Mouse (Mus musculus): ENCODE data around the gene Rnf151.
A peak's percentile ranks its signal among the peaks of the same experiment; 100 is the strongest.
"Not testable (repeated sequence)": the region's sequence is repeated elsewhere in the genome, so short reads cannot be mapped to it uniquely, and the experiment has no call there.

Rnf151 gene

DNA sequence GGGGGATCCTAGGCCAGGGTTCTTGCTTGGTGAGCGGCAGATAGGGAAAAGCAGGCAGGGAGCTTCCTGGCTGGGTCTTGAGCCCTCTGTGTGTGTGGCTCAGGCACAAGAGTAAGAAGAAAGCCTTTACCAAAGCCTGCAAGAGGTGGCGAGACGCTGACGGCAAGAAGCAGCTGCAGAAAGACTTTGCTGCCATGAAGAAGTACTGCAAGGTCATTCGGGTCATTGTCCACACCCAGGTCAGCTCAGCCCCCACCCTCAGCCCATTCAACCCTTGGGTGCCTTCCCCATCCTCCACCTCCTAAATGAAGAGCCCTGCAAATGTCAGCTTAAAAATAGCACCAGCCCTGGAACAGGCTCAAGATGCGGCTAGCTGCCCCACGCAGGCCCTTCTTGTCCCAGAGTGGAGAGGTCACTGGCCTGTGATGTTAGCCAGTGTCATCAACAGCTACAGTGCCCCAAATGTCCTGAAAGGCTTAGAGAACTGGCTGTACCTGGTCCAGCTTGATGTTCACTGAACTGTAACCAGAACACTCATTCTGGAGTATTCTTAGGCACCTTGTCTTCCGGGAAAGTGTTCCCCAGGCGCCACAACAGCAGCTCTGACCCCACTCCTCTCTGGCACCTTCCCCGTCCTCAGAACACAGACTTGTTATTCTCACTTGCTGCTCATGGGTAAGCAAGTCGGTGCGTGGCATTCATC is 14.5 kb upstream of the Rnf151 start:
- no peak for DNase-seq (ENCODE audit: low read depth)

- no peak for DNase-seq (ENCODE audit: low read depth)
Measured at GRCm38 (mm10) chr17:24730787-24731186, 12.9 kb upstream of the Rnf151 start.

DNA sequence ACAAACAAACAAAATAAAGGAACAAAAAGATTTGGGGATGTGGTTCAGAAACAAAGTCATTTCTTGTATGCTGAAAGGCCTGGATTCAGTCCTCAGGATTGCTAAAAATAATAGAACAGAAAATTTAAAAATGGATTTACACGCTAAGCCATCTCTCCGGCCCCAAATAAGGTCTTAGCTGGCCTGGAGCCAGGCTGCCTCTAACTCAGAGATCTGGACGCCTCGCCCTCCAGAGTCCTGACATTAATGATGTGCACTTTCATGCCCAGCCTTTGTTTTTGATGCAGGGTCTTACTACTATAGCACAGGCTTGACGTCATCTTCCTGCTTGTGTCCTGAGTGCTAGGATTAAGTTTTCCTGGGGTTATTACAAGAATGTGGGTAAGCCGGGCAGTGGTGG is 11.2 kb upstream of the Rnf151 start:
- no peak for DNase-seq (ENCODE audit: low read depth)

DNA sequence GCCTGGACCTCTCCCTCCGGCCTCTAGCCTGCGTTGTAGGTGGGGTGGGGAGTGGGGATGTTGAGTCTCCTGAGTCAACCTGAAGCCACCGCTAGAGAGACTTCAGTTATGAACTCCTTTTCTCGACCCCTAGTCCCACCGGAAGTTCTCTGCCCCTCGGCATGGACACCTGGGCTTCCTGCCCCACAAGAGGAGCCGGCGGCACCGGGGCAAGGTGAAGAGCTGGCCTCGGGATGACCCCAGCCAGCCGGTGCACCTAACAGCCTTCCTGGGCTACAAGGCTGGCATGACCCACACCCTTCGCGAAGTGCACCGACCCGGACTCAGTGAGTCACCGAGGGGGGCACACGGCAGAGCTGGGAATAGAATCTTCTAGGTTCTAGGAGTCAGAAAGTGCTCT is 10.3 kb upstream of the Rnf151 start:
- DNase-seq (ENCODE audit: low read depth), result no peak

DNA sequence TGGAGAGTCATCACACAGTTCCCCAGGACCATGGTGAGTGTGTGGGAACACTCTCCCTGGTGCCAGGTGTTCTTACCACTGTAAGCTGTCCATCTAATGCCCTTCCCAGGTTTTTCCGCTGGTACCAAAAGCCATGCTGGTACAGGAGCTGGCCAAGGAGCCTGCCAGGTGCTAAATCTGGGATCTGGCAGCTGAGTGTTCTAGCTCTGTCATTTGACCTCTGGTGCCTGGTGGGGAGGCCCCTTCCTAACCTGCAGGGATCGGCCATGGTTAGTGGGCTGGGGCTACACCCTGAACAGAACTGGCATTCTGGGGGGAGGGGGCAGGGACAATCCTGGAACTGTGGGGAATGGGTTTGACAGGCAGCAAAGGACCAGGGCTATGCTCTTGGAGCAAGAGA is 9.8 kb upstream of the Rnf151 start, which contains the start of gene Rpl3l:
Rpl3l (plus strand) TSS at position 203 of the 400 bp plus-strand sequence.
- DNase-seq (ENCODE audit: low read depth), result no peak

DNA sequence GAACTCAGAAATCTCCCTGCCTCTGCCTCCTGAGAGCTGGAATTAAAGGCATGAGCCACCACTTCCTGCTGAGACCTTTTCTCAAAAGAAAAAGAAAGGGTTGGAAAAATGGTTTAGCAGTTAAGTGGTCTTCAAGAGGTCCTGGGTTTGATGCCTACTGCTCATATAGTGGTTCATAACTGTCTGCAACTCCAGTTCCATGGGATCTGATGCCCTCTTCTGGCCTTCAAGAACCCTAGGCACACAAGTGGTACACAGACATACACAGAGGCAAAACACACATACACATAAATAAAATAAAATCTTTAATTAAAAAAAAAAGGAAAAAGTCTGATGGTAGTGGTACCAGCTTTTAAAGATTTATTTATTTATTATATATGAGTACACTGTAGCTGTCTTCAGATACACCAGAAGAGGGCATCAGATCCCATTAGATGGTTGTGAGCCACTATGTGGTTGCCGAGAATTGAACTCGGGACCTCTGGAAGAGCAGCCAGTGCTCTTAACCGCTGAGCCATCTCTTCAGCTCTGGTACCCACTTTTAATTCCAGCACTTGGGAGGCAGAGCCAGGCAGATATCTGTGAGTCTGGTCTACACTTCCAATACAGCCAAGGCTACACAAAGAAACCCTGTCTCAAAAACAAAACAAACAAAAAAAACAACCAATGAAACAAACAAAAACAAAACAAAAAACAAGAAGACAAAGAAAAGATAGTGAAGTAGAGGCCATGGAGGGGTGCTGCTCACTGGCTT is 8.0 kb upstream of the Rnf151 start:
- DNase-seq (ENCODE audit: low read depth), result no peak

DNA sequence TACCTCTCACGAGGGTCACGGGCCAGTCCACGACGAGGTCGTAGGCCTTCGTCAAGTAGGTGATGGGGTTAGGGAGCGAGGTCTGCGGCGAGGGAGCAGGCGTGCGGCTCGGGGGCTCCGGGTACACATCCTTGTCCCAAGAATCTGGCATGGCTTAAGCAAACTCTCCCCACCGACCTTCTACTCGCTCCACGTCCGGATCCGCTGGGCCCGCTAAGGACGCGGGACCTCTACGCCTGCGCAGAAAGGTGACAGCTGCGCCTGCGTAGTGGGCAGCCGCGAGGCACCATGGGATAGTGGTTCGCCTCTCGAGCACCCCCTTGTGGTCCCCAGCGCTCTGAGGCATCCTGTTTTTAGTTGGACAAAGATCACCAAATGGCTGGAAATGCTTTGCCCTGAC is 6.3 kb upstream of the Rnf151 start, which contains the start of gene Ndufb10:
Ndufb10 (minus strand) TSS at position 295 of the 400 bp plus-strand sequence.
- peak; percentile 98 for DNase-seq (ENCODE audit: low read depth)

DNA sequence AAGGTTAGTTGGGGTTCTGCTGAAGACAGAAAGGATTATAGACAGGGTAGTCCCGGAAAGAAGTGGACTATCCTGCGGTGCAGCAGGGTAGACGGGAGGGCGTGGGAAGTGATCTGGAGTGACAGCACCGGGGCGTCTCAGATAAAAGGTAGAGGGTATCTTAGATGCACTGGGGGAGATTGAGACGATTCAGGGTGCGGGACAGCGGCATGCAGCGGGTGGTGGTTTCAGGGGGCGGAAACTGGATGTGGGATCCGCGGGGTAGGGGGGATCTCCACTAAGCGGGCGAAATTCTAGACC is 6.0 kb upstream of the Rnf151 start:
- DNase-seq (ENCODE audit: low read depth), result no peak

- DNase-seq (ENCODE audit: low read depth), result peak; percentile 33
Measured at GRCm38 (mm10) chr17:24723122-24723880, 5.4 kb upstream of the Rnf151 start.

DNA sequence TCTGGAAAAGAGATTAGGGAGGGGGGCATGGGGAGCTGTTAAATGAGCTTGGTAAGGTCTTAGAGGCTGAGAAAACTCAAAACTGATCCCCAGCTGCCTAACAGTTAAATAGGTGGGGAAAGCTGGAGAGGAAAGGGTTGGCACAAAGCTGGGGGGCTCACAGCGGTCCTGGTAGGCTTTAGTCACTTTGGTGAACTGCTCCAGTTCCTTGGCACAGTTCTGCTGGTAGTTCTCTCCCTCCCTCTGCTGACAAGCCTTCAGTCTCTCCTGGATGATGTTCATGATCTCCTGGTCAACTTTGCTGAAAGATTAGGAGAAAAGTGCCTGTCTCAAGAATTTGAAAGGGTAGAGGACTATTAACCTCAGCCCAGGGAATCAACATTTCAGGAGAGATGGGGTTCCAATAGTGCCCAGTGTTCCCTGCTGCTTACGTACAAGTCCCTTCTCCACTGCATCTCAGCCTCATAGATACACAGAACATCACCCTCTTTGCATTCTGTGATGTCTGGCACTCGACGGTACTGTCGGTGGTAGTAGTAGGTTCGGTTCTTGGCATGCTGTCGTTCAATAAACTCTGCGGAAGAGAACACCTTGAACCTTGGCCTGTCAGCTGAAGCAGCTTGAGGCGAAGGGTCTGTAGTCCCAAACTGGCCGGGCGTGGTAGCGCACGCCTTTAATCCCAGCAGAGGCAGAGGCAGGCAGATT is 4.5 kb upstream of the Rnf151 start:
- peak; percentile 40 for DNase-seq (ENCODE audit: low read depth)

- peak; percentile 35 for DNase-seq (ENCODE audit: low read depth)
Measured at GRCm38 (mm10) chr17:24721383-24721955, 3.6 kb upstream of the Rnf151 start.

- peak; percentile 53 for DNase-seq (ENCODE audit: low read depth)
Measured at GRCm38 (mm10) chr17:24720616-24721015, 2.8 kb upstream of the Rnf151 start.

- peak; percentile 98 for DNase-seq (ENCODE audit: low read depth)
Measured at GRCm38 (mm10) chr17:24719494-24720222, 1.8 kb upstream of the Rnf151 start.

GRCm38 (mm10) chr17:24718938-24719337 is 1.1 kb upstream of the Rnf151 start:
- DNase-seq (ENCODE audit: low read depth), result not testable (repeated sequence)

DNA sequence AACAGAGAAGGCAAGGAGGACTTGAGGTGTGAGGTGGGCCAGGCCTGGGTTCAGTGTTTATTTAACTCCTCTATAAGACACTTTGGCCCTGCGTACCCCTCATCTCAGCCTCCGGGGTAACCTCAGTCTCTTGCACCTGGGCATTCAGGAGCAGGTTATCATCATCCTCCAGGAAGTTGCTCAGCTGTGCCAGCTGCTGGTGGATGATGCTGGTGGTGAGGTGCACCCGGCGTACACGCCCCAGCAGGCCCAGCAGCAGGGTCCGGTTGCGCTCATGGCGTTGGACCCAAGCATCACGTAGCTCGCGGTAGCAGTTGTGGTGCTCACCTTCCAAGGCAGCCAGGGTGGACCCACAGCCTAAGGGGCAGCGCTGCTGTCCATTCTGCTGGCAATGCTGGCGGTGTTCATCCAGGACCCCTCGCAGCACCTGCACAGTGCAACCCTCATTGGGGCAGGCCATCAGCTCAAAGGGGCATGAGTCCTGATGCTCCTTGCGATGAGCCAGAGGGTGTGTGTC is 1.6 kb downstream of the Rnf151 start:
- DNase-seq (ENCODE audit: low read depth), result no peak

- DNase-seq (ENCODE audit: low read depth), result no peak
Measured at GRCm38 (mm10) chr17:24715556-24715955, 2.3 kb downstream of the Rnf151 start.

DNA sequence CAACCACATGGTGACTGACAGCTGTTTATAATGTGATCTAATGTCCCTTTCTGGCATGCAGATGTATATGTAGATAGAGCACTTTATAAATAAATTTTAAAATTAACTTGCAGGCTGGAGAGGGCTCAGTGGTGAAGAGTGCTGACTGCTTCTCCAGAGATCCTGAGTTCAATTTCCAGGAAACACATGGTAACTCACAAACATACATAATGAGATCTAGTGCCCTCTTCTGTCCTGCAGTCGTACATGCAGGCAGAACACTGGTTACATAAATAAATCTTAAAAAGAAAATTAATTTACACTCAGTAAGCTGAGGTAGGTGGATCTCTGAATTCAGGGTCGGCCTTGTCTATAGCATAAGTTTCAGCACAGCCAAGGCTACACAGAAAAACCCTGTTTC is 9.2 kb downstream of the Rnf151 start:
- DNase-seq (ENCODE audit: low read depth), result peak; percentile 78

DNA sequence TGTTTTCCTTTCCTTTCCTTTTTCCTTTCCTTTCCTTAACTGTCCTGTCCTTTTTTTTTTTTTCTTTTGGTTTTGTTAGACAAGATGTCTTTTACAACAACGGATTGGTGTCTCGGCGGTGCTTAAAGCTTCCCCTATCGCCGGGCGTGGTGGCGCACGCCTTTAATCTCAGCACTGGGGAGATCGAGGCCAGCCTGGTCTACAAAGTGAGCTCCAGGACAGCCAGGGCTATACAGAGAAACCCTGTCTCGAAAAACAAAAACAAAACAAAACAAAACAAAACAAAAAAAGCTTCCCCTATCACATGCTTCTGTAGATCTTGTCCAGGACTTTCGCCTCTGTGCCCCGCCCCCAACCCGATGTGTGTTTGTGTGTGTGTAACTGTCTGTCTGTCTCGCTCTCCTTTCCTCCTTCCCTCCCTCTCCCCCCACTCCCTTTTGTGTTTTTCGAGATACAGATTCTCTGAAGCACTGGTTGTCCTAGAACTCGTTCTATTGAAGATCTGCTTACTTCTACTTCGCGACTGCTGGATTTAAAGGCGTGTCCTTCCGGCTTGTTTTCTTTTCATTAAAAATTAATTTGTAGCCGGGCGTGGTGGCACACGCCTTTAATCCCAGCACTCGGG is 9.9 kb downstream of the Rnf151 start:
- DNase-seq (ENCODE audit: low read depth), result peak; percentile 49

GRCm38 (mm10) chr17:24706982-24707800 is 10.7 kb downstream of the Rnf151 start, which contains the start of gene Tbl3:
TSS of gene Tbl3 (minus strand) at chr17:24707660.
- DNase-seq (ENCODE audit: low read depth), result peak; percentile 94
